Comparison of ENCODE assay signal across 8 mouse cellular contexts in the genomic region with DNA sequence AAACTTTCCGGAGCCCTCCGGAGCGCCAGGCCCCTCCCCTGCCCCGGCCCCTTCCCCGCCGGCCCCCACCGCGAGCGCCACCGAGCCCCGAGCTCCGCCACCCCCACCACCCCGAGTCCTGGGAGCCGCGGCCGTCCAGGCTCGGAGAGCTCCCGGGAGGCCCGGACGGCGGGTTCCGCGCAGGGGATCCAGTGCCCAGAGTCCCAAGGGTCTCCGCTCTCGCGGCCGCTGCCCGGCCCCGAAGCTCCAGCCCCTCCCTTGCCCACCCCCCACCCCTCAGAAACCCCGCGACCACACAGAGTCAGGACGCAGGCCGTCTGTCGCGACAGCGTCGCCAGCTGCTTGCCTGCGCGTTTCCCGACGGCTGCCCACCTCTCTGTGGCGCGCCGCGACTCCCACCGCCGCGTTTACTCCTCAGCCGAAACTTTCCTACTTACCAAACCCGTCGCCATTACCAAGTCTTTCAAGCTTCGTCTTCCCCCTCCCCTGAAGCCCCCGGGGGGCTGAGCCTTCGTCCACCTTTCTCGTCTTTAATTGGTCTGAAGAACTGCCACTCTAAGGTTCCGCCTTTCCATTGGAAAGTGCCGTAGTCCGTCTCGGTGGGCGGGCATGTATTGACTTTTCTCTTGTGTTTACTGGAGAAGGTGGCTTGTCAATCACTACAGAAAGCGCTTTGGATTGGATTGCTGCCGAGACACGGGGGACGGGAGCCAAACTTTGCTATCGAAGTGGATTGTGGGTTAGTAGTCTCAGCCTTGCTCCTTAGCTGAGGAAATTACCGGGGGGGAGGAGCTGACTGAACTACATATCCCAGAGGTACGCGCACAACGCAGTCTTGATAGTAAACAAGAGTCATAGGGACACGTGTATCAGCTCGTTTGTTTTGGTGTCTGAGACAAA. TPM values are rescaled to one million over a fixed set of nuclear protein-coding genes. Genes with fewer than 3 reads are reported as not detected.
DNase-seq lines count a peak whose midpoint lies in the region; ATAC-seq and TF ChIP-seq lines count a peak whose summit lies in the region.

Gene Hbp1 (minus strand): TSS at position 777 of the 900 bp plus-strand sequence.

- DNase-seq in A20 (ENCODE audit: low read depth, low spot score) = peak; percentile 99
- DNase-seq in heart, adult 9 months (ENCODE audit: low spot score in 2 of 2) = peak; percentile 100
- peak; percentile 96 to 100 for DNase-seq in monocyte, adult 2 months (ENCODE audit: low read depth in 1 of 2, low spot score in 2 of 2)
- DNase-seq in spleen, postnatal 36 days (ENCODE audit: low spot score in 2 of 2) = peak; percentile 99

- TF ChIP-seq POLR2A in bone marrow macrophage, adult 2 months (IDR thresholded peaks at IDR 0.05; ENCODE audit: borderline replicate concordance, low read depth, low read length) = 0 out of 2 replicates have a peak, but pooled peaks have one; percentile 8
- TF ChIP-seq POLR2A in embryonic fibroblast, embryonic 13.5 days (IDR thresholded peaks at IDR 0.05; ENCODE audit: low read depth, low read length) = peak; percentile 70

- WGBS in kidney, embryonic 14.5 days = 1% methylated on average over 64 of the region's 71 CpGs
- under 1% methylated on average over 50 of the region's 71 CpGs for WGBS in limb, embryonic 15.5 days

- H3K9ac ChIP-seq in kidney, embryonic 14.5 days (ENCODE audit: low read depth, low read length) = peak within 1 kb of the TSS; percentile 90
- peak within 1 kb of the TSS; percentile 82 for H3K9ac ChIP-seq in limb, embryonic 15.5 days

- H3K36me3 ChIP-seq in kidney, embryonic 14.5 days (ENCODE audit: control insufficient read depth, insufficient read depth, low read length) = no peaks in the 10 kb centered on the region
- H3K36me3 ChIP-seq in limb, embryonic 15.5 days = no peaks in the 10 kb centered on the region

- peaks cover 19% of the 10 kb centered on the region for H3K4me1 ChIP-seq in bone marrow macrophage, adult 2 months (ENCODE audit: control insufficient read depth, insufficient read depth, low read length)
- no peaks in the 10 kb centered on the region for H3K4me1 ChIP-seq in embryonic fibroblast, embryonic 13.5 days (ENCODE audit: control insufficient read depth, insufficient read depth, low read length)
- 0 out of 2 replicates have a peak, but pooled peaks cover 6% of the 10 kb centered on the region for H3K4me1 ChIP-seq in kidney, embryonic 14.5 days (ENCODE audit: control insufficient read depth, insufficient read depth, low read length)
- H3K4me1 ChIP-seq in limb, embryonic 15.5 days = no peaks in the 10 kb centered on the region

- peak; percentile 97 for ATAC-seq in kidney, embryonic 14.5 days (ENCODE audit: low FRiP score, low TSS enrichment)
- peak; percentile 98 for ATAC-seq in limb, embryonic 15.5 days (ENCODE audit: insufficient number of reproducible peaks, low FRiP score, low TSS enrichment, low read depth)

- no peaks in the 10 kb centered on the region for H3K9me3 ChIP-seq in kidney, embryonic 14.5 days (ENCODE audit: control insufficient read depth, low read length)
- H3K9me3 ChIP-seq in limb, embryonic 15.5 days = no peaks in the 10 kb centered on the region

- no peaks in the 10 kb centered on the region for H3K27me3 ChIP-seq in kidney, embryonic 14.5 days (ENCODE audit: control insufficient read depth, insufficient read depth, low read length)
- no peaks in the 10 kb centered on the region for H3K27me3 ChIP-seq in limb, embryonic 15.5 days

- peak within 1 kb of the TSS; percentile 98 for H3K27ac ChIP-seq in bone marrow macrophage, adult 2 months (ENCODE audit: insufficient read depth, low read depth, low read length)
- peak within 1 kb of the TSS; percentile 83 for H3K27ac ChIP-seq in embryonic fibroblast, embryonic 13.5 days (ENCODE audit: insufficient read depth, low read length)
- peak within 1 kb of the TSS; percentile 98 for H3K27ac ChIP-seq in kidney, embryonic 14.5 days (ENCODE audit: low read depth, low read length)
- peak within 1 kb of the TSS; percentile 99 for H3K27ac ChIP-seq in limb, embryonic 15.5 days

- peak within 1 kb of the TSS; percentile 49 for H3K4me2 ChIP-seq in kidney, embryonic 14.5 days (replicated peaks; ENCODE audit: low read depth, low read length)
- peak within 1 kb of the TSS; percentile 78 for H3K4me2 ChIP-seq in limb, embryonic 15.5 days

- H3K4me3 ChIP-seq in bone marrow macrophage, adult 2 months (ENCODE audit: insufficient read depth, low read length) = peak within 1 kb of the TSS; percentile 100
- peak within 1 kb of the TSS; percentile 90 for H3K4me3 ChIP-seq in embryonic fibroblast, embryonic 13.5 days (ENCODE audit: insufficient read depth, low read length)
- H3K4me3 ChIP-seq in kidney, embryonic 14.5 days (ENCODE audit: low read length) = peak within 1 kb of the TSS; percentile 80
- H3K4me3 ChIP-seq in limb, embryonic 15.5 days = peak within 1 kb of the TSS; percentile 84

- no peak for TF ChIP-seq CTCF in bone marrow macrophage, adult 2 months (IDR thresholded peaks at IDR 0.05; ENCODE audit: low read depth, low read length)
- TF ChIP-seq CTCF in embryonic fibroblast, embryonic 13.5 days (IDR thresholded peaks at IDR 0.05; ENCODE audit: borderline replicate concordance, insufficient read depth, low read length) = no peak

RNA-seq across cellular contexts. Expression of gene Hbp1, which starts in this region (rescaled TPM):
- polyA plus RNA-seq in bone marrow macrophage, adult 2 months (2012; ENCODE audit: insufficient read depth, insufficient read length, missing spikeins) = 89.7 and 112 TPM in 2 replicates
- polyA plus RNA-seq in embryonic fibroblast, embryonic 13.5 days (2011; ENCODE audit: insufficient read length, low read depth, missing spikeins) = 70.6 and 104 TPM in 2 replicates
- polyA plus RNA-seq in kidney, embryonic 14.5 days (2014; fragmentation: Nextera tagmentation; extraction: Ambion mirVana) = 121 and 128 TPM in 2 replicates
- 132 and 137 TPM in 2 replicates for polyA plus RNA-seq in limb, embryonic 15.5 days (2015; fragmentation: Nextera tagmentation; extraction: Ambion mirVana)

Comparison
In these comparisons a context has a peak if more than half of its experiments do, and no peak if none do; other contexts are left out.
1. Peak in every context shown above with its lines: DNase-seq, ATAC-seq, H3K4me3 ChIP-seq and H3K27ac ChIP-seq.